Mouse (Mus musculus) spleen, adult 2 months (tissue): Measurements from ENCODE around the gene Fjx1.

Experiments
- CTCF ChIP-seq: fragments of 200-500 bp; IDR thresholded peaks from 2 replicates; pipeline ENCODE4 v1.5.1; 2011; ENCODE audit warnings: mild to moderate bottlenecking, inconsistent platforms; ENCODE audit not compliant: insufficient read depth, insufficient read length, insufficient replicate concordance; ENCODE audit errors: extremely low read depth
- POLR2A ChIP-seq: fragments of 200-500 bp; IDR thresholded peaks from 2 replicates; pipeline ENCODE4 v1.6.1; 2011; ENCODE audit warnings: low read depth, low read length, inconsistent platforms

DNA sequence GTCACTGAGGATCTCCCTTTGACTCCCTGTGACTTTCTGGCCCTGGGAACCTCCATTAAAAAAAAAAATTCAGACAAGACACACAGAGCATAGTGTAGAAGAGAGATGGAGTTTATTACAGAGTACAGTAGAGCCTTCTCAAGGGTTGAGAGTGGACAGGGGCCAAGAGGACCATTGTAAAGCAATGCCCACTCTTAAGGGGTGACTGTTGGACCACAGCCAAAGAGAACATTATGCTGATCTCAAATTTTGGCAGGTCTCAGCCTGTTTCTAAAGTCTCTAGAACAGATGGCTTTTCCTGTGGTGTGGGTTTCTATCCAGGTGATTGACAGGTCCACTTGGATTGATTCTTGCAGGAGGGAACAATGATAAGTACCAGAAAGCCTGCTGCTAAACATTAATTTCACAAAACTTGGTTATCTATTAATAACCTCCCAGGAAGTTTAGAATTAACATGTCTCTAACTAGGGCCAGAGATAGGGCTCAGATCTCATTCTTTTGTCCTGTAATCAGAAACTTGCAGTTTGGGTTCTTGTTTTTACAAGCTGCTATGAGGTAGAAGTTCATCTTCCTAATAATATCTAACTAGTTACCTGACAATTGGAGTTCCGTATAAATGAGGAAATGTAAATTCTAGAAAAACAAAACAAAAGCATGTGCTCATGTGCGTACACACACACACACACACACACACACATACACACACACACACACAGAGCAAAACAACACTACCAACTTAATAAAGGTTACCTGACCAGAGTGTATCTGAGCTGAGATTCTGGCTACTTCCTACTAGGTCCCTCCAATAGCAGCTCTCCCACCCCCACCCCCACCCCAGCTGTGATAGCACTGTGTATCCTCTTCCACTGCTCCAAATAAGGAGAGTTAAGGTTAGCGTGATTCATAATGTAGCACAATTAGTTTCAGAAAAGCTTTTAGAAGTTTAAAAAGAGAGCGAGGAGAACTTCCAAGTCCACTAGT lies 45.7 kb downstream of the Fjx1 start:
- no peak for TF ChIP-seq CTCF
- TF ChIP-seq POLR2A, result no peak
